Mouse (Mus musculus): ENCODE results near the gene Rbfox2. TPM values are rescaled to one million over a fixed set of nuclear protein-coding genes. Genes with fewer than 3 reads are reported as not detected.

Rbfox2 gene
- polyA plus RNA-seq, 1 experiment from 2014 or later = 81.5 TPM

DNA sequence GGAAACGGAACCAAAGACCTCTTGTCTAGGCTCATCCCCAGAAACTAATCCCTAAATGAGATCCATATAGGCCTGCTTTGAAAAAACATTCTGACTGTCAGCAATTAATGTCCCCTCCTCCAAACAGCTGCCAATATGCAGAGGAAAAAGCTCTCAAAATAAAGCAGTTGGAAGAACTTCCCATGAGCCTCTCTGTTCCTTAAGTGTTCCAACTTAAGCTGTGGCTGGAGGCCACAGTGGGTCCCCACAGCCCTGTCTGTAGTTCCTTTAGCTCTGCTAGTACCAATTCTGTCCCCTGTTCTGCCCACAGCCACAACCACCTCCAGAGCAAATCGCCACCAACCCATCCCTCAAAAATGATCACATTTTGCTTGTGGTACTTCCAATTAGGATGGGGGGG is 10.2 kb downstream of the Rbfox2 start:
- no peak overlapping the region for H3K27ac ChIP-seq (ENCODE audit: low read depth, low read length)
- H3K4me2 ChIP-seq = no peak overlapping the region
- H3K4me1 ChIP-seq (ENCODE audit: control insufficient read depth, insufficient read depth, low read length) = peaks cover 44% of the 10 kb centered on the region
- H3K36me3 ChIP-seq (ENCODE audit: control insufficient read depth, insufficient read depth, low read length) = no peaks in the 10 kb centered on the region
- 69% methylated on average over 2 of the region's 2 CpGs for WGBS (ENCODE audit: insufficient replicate concordance)
- no peak overlapping the region for H3K4me3 ChIP-seq (ENCODE audit: low read depth, low read length)
- no peak for ATAC-seq (replicated peaks; ENCODE audit: insufficient number of reproducible peaks, low FRiP score, low TSS enrichment)
- H3K9me3 ChIP-seq (replicated peaks; ENCODE audit: control insufficient read depth, low read length) = no peaks in the 10 kb centered on the region
- H3K27me3 ChIP-seq (ENCODE audit: control insufficient read depth, insufficient read depth, low read length) = no peaks in the 10 kb centered on the region
- no peak overlapping the region for H3K9ac ChIP-seq (ENCODE audit: low read depth, low read length)

DNA sequence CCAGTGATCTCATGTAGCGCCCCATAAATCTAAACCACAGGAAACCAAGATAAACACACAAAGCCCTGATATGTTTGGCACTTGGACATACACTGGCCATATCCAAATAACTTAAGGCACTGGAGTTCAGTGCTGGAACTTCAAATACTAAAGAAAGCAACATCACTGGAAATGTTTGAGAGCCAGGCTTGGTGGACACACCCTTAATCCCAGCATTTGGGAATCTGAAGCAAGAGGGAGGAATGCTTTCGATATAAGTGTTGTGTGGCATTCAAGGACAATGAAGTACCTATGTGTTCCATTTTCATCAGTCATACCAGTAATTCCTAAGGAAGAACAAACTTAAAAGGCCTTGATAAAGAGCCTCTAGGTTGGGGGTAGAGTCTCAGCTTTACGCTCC is 13.3 kb downstream of the Rbfox2 start:
- Histone ChIP-seq H3K4me3 (ENCODE audit: low read depth, low read length) (no peak overlapping the region), H3K4me1 (ENCODE audit: control insufficient read depth, insufficient read depth, low read length) (peaks cover 23% of the 10 kb centered on the region), H3K4me2 (no peak overlapping the region), H3K36me3 (ENCODE audit: control insufficient read depth, insufficient read depth, low read length) (no peaks in the 10 kb centered on the region), H3K9me3 (replicated peaks; ENCODE audit: control insufficient read depth, low read length) (no peaks in the 10 kb centered on the region), H3K27me3 (ENCODE audit: control insufficient read depth, insufficient read depth, low read length) (no peaks in the 10 kb centered on the region), H3K27ac (ENCODE audit: low read depth, low read length) (no peak overlapping the region), H3K9ac (ENCODE audit: low read depth, low read length) (no peak overlapping the region)
- 86% methylated on average over 3 of the region's 3 CpGs for WGBS (ENCODE audit: insufficient replicate concordance)
- no peak for ATAC-seq (replicated peaks; ENCODE audit: insufficient number of reproducible peaks, low FRiP score, low TSS enrichment)

DNA sequence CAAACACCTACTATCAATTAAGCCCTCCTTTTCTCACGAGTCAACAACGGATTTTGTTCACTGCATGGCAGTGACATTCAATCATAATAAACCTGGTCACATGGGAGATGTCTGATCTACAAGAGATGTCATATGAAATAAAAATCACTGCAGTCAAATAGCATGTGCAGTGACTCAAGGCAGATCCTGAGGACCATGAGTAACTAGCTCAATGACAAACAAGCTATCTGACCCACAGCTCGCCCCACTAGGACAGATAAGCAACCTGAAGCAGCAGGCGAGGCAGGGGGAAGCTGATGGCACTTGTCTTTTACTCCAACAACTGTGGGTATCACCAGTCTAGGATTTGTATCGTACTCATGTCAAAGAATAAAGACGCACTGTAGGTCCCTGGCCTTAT is 14.4 kb downstream of the Rbfox2 start:
- no peak overlapping the region for H3K27ac ChIP-seq (ENCODE audit: low read depth, low read length)
- H3K9me3 ChIP-seq (replicated peaks; ENCODE audit: control insufficient read depth, low read length) = no peaks in the 10 kb centered on the region
- H3K27me3 ChIP-seq (ENCODE audit: control insufficient read depth, insufficient read depth, low read length) = no peaks in the 10 kb centered on the region
- H3K36me3 ChIP-seq (ENCODE audit: control insufficient read depth, insufficient read depth, low read length) = no peaks in the 10 kb centered on the region
- no peak overlapping the region for H3K4me3 ChIP-seq (ENCODE audit: low read depth, low read length)
- ATAC-seq (replicated peaks; ENCODE audit: insufficient number of reproducible peaks, low FRiP score, low TSS enrichment) = no peak
- no peak overlapping the region for H3K4me2 ChIP-seq
- H3K4me1 ChIP-seq (ENCODE audit: control insufficient read depth, insufficient read depth, low read length) = peaks cover 21% of the 10 kb centered on the region
- WGBS (ENCODE audit: insufficient replicate concordance) = 40% methylated on average over 6 of the region's 6 CpGs
- H3K9ac ChIP-seq (ENCODE audit: low read depth, low read length) = no peak overlapping the region

DNA sequence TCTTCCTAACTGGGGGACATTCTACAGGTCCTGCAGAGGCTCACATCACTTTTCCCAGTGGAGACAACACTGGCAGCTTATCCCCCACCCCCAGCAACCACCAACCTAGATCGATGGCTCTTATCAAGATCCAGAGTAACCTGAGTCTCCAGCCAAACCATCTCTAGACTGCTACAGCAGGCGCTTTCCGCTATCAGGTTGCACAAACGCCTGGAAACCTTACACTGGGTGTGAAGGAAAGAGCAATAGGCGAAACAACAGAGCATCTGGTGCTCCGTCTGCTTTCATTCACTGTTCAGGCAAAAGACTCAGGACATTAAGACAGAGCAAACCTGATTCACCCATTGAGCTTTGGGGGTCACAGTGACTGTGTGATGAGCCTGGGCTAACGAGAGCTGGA is 15.3 kb downstream of the Rbfox2 start:
- Histone ChIP-seq H3K9me3 (replicated peaks; ENCODE audit: control insufficient read depth, low read length) (no peaks in the 10 kb centered on the region), H3K4me2 (no peak overlapping the region), H3K36me3 (ENCODE audit: control insufficient read depth, insufficient read depth, low read length) (no peaks in the 10 kb centered on the region), H3K27me3 (ENCODE audit: control insufficient read depth, insufficient read depth, low read length) (no peaks in the 10 kb centered on the region), H3K4me3 (ENCODE audit: low read depth, low read length) (no peak overlapping the region), H3K4me1 (ENCODE audit: control insufficient read depth, insufficient read depth, low read length) (peaks cover 29% of the 10 kb centered on the region), H3K9ac (ENCODE audit: low read depth, low read length) (no peak overlapping the region), H3K27ac (ENCODE audit: low read depth, low read length) (peak overlapping the region; percentile 22; the same call in 1 of the 2 replicates)
- no peak for ATAC-seq (replicated peaks; ENCODE audit: insufficient number of reproducible peaks, low FRiP score, low TSS enrichment)
- 31% methylated on average over 7 of the region's 7 CpGs for WGBS (ENCODE audit: insufficient replicate concordance)

DNA sequence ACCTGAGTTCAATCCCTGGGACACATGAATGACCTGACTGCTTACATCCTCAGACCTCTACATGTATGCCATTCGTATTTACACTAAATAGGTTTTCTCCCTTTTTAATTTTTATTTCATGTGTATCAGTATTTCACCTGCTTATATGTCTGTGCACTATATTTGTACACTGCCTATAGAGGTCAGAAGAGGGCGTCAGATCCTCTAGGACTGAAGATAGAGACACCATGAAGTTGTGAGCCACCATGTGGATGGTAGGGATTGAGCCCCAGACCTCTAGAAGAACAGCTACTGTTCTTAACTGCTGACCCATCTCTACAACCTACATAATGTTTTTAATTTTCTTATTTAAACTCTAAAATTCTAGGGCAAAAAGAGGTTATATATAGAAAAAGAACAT is 16.5 kb downstream of the Rbfox2 start:
- Histone ChIP-seq H3K4me1 (ENCODE audit: control insufficient read depth, insufficient read depth, low read length) (peaks cover 35% of the 10 kb centered on the region), H3K9ac (ENCODE audit: low read depth, low read length) (no peak overlapping the region), H3K4me3 (ENCODE audit: low read depth, low read length) (no peak overlapping the region), H3K27me3 (ENCODE audit: control insufficient read depth, insufficient read depth, low read length) (no peaks in the 10 kb centered on the region), H3K36me3 (ENCODE audit: control insufficient read depth, insufficient read depth, low read length) (no peaks in the 10 kb centered on the region), H3K27ac (ENCODE audit: low read depth, low read length) (no peak overlapping the region), H3K9me3 (replicated peaks; ENCODE audit: control insufficient read depth, low read length) (no peaks in the 10 kb centered on the region), H3K4me2 (no peak overlapping the region)
- no peak for ATAC-seq (replicated peaks; ENCODE audit: insufficient number of reproducible peaks, low FRiP score, low TSS enrichment)
- 68% methylated on average over 2 of the region's 2 CpGs for WGBS (ENCODE audit: insufficient replicate concordance)

DNA sequence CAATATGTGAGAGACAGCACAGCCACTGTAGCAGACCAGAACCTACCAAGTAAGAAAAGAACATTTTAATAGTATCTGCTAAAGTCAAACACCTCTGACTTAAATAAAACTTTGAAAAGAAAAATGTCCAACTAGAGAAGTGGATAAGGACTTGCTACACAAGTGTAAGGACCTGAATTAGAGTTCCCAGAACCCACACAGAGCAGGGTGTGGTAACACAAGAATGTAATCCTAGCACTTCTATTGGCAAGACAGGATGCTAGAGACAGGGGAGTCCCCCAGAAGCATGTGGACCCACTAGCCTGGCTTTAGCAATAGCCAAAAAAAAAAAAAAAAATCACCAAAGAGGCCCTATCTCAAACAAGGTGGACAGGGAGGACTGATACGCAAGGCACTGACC is 26.7 kb downstream of the Rbfox2 start:
- H3K36me3 ChIP-seq (ENCODE audit: control insufficient read depth, insufficient read depth, low read length) = no peaks in the 10 kb centered on the region
- H3K4me1 ChIP-seq (ENCODE audit: control insufficient read depth, insufficient read depth, low read length) = peaks cover 12% of the 10 kb centered on the region; the same call in 1 of the 2 replicates
- no peak overlapping the region for H3K4me2 ChIP-seq
- H3K9ac ChIP-seq (ENCODE audit: low read depth, low read length) = no peak overlapping the region
- H3K9me3 ChIP-seq (replicated peaks; ENCODE audit: control insufficient read depth, low read length) = no peaks in the 10 kb centered on the region
- no peak overlapping the region for H3K27ac ChIP-seq (ENCODE audit: low read depth, low read length)
- 80% methylated on average over 1 of the region's 1 CpGs for WGBS (ENCODE audit: insufficient replicate concordance)
- ATAC-seq (replicated peaks; ENCODE audit: insufficient number of reproducible peaks, low FRiP score, low TSS enrichment) = no peak
- H3K4me3 ChIP-seq (ENCODE audit: low read depth, low read length) = no peak overlapping the region
- no peaks in the 10 kb centered on the region for H3K27me3 ChIP-seq (ENCODE audit: control insufficient read depth, insufficient read depth, low read length)

DNA sequence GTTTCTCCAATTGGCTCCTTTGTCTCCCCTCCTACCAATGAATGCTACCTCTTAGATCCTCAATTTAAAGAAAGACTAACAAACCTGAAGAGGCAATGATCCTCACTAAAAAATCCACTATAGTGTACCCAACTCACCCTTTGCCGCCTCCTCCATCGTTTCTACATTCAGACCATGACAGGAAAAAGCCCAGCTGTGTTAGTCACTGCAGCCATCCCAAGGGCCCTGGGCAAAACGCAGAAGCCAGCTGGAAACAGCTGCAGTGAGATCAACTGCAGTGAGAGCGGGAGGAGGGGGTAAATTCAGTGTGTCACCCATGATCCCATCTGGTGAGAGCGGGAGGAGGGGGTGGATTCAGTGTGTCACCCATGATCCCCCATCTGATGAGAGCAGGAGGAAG is 28.0 kb downstream of the Rbfox2 start:
- no peak overlapping the region for H3K27ac ChIP-seq (ENCODE audit: low read depth, low read length)
- ATAC-seq (replicated peaks; ENCODE audit: insufficient number of reproducible peaks, low FRiP score, low TSS enrichment) = no peak
- no peaks in the 10 kb centered on the region for H3K9me3 ChIP-seq (replicated peaks; ENCODE audit: control insufficient read depth, low read length)
- no peak overlapping the region for H3K4me3 ChIP-seq (ENCODE audit: low read depth, low read length)
- WGBS (ENCODE audit: insufficient replicate concordance) = 70% methylated on average over 5 of the region's 5 CpGs
- H3K4me1 ChIP-seq (ENCODE audit: control insufficient read depth, insufficient read depth, low read length) = peaks cover 17% of the 10 kb centered on the region; the same call in 1 of the 2 replicates
- no peaks in the 10 kb centered on the region for H3K27me3 ChIP-seq (ENCODE audit: control insufficient read depth, insufficient read depth, low read length)
- no peaks in the 10 kb centered on the region for H3K36me3 ChIP-seq (ENCODE audit: control insufficient read depth, insufficient read depth, low read length)
- H3K9ac ChIP-seq (ENCODE audit: low read depth, low read length) = no peak overlapping the region
- H3K4me2 ChIP-seq = no peak overlapping the region

DNA sequence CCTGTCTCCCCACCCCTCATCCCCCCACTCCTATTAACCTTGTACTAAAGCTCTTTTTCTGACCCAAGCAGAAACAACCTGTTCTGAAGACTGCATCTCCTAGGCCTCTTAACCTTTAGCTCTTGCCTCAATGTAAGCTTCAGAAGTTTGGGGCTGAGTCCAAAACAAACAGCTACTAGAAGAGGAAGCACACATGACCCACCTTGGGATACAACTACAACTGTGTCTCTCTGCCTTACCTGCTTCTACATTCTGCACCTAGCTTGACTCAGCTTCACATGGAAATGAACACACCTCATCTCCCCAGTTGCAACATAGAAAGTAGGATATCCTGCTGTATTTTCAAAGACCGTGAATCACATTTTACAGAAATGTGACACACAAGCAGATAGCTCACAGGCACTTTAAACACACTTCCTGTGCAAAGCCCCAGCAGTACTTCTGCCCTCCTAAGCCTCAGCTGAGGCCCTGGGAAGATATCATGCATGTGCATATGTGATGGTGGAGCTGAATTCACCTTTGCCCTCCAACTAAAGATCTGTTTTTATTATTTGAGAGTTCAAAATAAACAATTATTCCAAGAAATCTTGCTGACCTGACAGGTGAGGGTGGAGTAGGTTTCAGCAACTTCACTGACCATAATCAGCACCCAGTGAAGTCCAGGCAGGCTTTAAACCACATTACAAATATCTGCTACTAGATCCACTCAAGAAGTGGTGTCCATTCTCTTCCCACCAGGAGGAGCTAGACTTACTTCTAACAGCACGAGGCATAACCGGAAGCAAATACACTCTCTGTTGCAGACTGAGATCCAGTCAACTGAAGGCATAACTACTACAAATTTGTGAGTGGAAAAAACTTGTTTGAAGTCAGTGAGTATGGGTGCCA is 29.7 kb downstream of the Rbfox2 start:
- no peak overlapping the region for H3K9ac ChIP-seq (ENCODE audit: low read depth, low read length)

DNA sequence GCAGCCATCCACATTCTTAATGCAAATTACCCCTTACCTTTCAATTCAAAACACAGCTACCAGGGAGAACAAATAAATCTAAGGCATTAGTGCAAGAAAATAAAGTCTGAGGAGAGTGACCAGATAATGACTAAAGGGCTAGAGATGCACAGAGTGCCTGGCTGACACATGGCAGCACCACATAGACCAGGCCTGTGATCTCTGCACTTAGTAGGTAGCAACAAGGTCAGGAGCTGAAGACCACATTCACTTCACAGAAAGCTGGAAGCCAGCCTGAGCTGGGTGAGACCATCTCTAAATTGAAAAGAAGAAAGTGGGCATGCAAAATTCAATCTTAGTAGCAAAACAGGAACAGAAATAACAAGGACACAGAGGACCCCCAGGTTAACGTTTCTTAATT is 30.5 kb downstream of the Rbfox2 start:
- Histone ChIP-seq H3K4me3 (ENCODE audit: low read depth, low read length) (no peak overlapping the region), H3K27me3 (ENCODE audit: control insufficient read depth, insufficient read depth, low read length) (no peaks in the 10 kb centered on the region), H3K9me3 (replicated peaks; ENCODE audit: control insufficient read depth, low read length) (no peaks in the 10 kb centered on the region), H3K9ac (ENCODE audit: low read depth, low read length) (no peak overlapping the region), H3K27ac (ENCODE audit: low read depth, low read length) (no peak overlapping the region), H3K4me2 (no peak overlapping the region), H3K4me1 (ENCODE audit: control insufficient read depth, insufficient read depth, low read length) (peaks cover 10% of the 10 kb centered on the region; the same call in 1 of the 2 replicates), H3K36me3 (ENCODE audit: control insufficient read depth, insufficient read depth, low read length) (no peaks in the 10 kb centered on the region)
- ATAC-seq (replicated peaks; ENCODE audit: insufficient number of reproducible peaks, low FRiP score, low TSS enrichment) = no peak
- 85% methylated on average over 1 of the region's 1 CpGs for WGBS (ENCODE audit: insufficient replicate concordance)

More for the DNA sequence above, 29.7 kb downstream of the Rbfox2 start:
- Histone ChIP-seq H3K4me3 (ENCODE audit: low read depth, low read length) (no peak overlapping the region), H3K36me3 (ENCODE audit: control insufficient read depth, insufficient read depth, low read length) (no peaks in the 10 kb centered on the region), H3K4me1 (ENCODE audit: control insufficient read depth, insufficient read depth, low read length) (peaks cover 10% of the 10 kb centered on the region; the same call in 1 of the 2 replicates), H3K27me3 (ENCODE audit: control insufficient read depth, insufficient read depth, low read length) (no peaks in the 10 kb centered on the region), H3K9me3 (replicated peaks; ENCODE audit: control insufficient read depth, low read length) (no peaks in the 10 kb centered on the region), H3K27ac (ENCODE audit: low read depth, low read length) (no peak overlapping the region), H3K4me2 (no peak overlapping the region)
- WGBS (ENCODE audit: insufficient replicate concordance) = 58% methylated on average over 3 of the region's 3 CpGs
- ATAC-seq (replicated peaks; ENCODE audit: insufficient number of reproducible peaks, low FRiP score, low TSS enrichment) = no peak
